Mouse (Mus musculus) brain, embryonic 14.5 days (tissue): ENCODE data around the gene Diras2.

ENCODE experiments used
- CTCF ChIP-seq: fragments of 200-500 bp; IDR thresholded peaks from 2 replicates; pipeline ENCODE4 v1.5.1; 2012; ENCODE audit warnings: inconsistent platforms, mild to moderate bottlenecking, moderate library complexity, borderline replicate concordance; ENCODE audit not compliant: insufficient read depth, insufficient read length; ENCODE audit errors: extremely low read depth
- POLR2A ChIP-seq: fragments of 200-500 bp; IDR thresholded peaks from 2 replicates; pipeline ENCODE4 v1.6.1; 2012; ENCODE audit warnings: mild to moderate bottlenecking, inconsistent platforms, borderline replicate concordance; ENCODE audit not compliant: poor library complexity, insufficient read depth, insufficient read length, severe bottlenecking; ENCODE audit errors: extremely low read depth

- peak; percentile 78 for TF ChIP-seq CTCF
- no peak for TF ChIP-seq POLR2A
These were observed 4.5 kb upstream of the Diras2 start for GRCm38 (mm10) chr13:52535542-52535941.
